Mouse (Mus musculus) CH12.LX (cell line): ENCODE results near the gene Pou6f2. TPM values are rescaled to one million over a fixed set of nuclear protein-coding genes. Genes with fewer than 3 reads are reported as not detected.

Source experiments
- DNase-seq: peaks from one replicate; pipeline ENCODE4 v3.0.0-alpha.2; 2013; ENCODE audit errors: extremely low read depth
- H3K27ac ChIP-seq: 2 replicates; pipeline ENCODE4 v1.5.1; 2012; ENCODE audit warnings: low read depth, mild to moderate bottlenecking, control low read depth, moderate library complexity; ENCODE audit not compliant: insufficient read depth
- H3K27me3 ChIP-seq: replicated peaks from 2 replicates; pipeline ENCODE3; 2012; ENCODE audit warnings: inconsistent platforms
- H3K36me3 ChIP-seq, 2 experiments: replicated peaks in 1 of 2; 2 replicates each; pipeline versions ENCODE3 to v1.6.1; 2012; ENCODE audit warnings: inconsistent platforms in 1 of 2, low read length in 1 of 2, mild to moderate bottlenecking in 1 of 2, mixed read lengths in 1 of 2, moderate library complexity in 1 of 2; ENCODE audit not compliant: control insufficient read depth in 1 of 2, insufficient read depth in 1 of 2
- H3K4me1 ChIP-seq, 2 experiments: 2 replicates each; pipeline ENCODE4 v1.6.1; 2012; ENCODE audit warnings: inconsistent platforms in 1 of 2, moderate library complexity in 1 of 2; ENCODE audit not compliant: insufficient read depth in 2 of 2, control insufficient read depth in 1 of 2
- H3K4me2 ChIP-seq: 2 replicates; pipeline ENCODE4 v1.6.1; 2012; ENCODE audit warnings: low read depth, mild to moderate bottlenecking, control low read depth; ENCODE audit not compliant: poor library complexity, insufficient read depth, severe bottlenecking
- H3K4me3 ChIP-seq, 3 experiments: fragments of 150-350 bp in 1 of 3; sonication (generic) in 1 of 3; replicated peaks in 1 of 3; 2 replicates each; pipeline versions ENCODE3 to v1.5.1; 2011 to 2012; ENCODE audit warnings: low read depth in 2 of 3, low read length in 2 of 3, mild to moderate bottlenecking in 2 of 3, moderate library complexity in 2 of 3, control low read depth in 1 of 3, improper control_type of control experiment in 1 of 3, inconsistent platforms in 1 of 3, mixed read lengths in 1 of 3; ENCODE audit not compliant: poor library complexity in 1 of 3
- H3K79me2 ChIP-seq: replicated peaks from 2 replicates; pipeline ENCODE4 v1.6.1; 2012; ENCODE audit warnings: mild to moderate bottlenecking, moderate library complexity; ENCODE audit not compliant: control insufficient read depth, poor library complexity, insufficient read depth, severe bottlenecking; ENCODE audit errors: extremely low read depth
- H3K9ac ChIP-seq: 2 replicates; pipeline ENCODE4 v1.6.1; 2012; ENCODE audit warnings: low read depth, mild to moderate bottlenecking, control low read depth, moderate library complexity; ENCODE audit not compliant: insufficient read depth
- H3K9me3 ChIP-seq: replicated peaks from 2 replicates; pipeline ENCODE3; 2012; ENCODE audit warnings: low read length, inconsistent platforms, mixed read lengths
- CHD1 ChIP-seq: IDR thresholded peaks from 2 replicates; pipeline ENCODE4 v1.6.1; 2012; ENCODE audit warnings: low read depth, low read length, improper control_type of control experiment, inconsistent platforms
- CHD2 ChIP-seq: IDR thresholded peaks from 2 replicates; pipeline ENCODE4 v1.6.1; 2011; ENCODE audit warnings: low read length, improper control_type of control experiment
- CTCF ChIP-seq, 2 experiments: IDR thresholded peaks in 1 of 2; conservative IDR thresholded peaks in 1 of 2; 2 replicates each; pipeline ENCODE4 v1.5.1; 2011 to 2012; ENCODE audit warnings: low read depth in 2 of 2, low read length in 2 of 2, improper control_type of control experiment in 1 of 2, inconsistent platforms in 1 of 2, mild to moderate bottlenecking in 1 of 2, moderate library complexity in 1 of 2
- ELF1 ChIP-seq: IDR thresholded peaks from 2 replicates; pipeline ENCODE4 v1.6.1; 2014; ENCODE audit warnings: low read depth, mild to moderate bottlenecking, inconsistent platforms, low read length, improper control_type of control experiment
- ETS1 ChIP-seq: conservative IDR thresholded peaks from 2 replicates; pipeline ENCODE4 v1.6.1; 2012; ENCODE audit warnings: low read depth, mild to moderate bottlenecking, inconsistent platforms, low read length, improper control_type of control experiment, moderate library complexity
- IRF4 ChIP-seq: IDR thresholded peaks from 2 replicates; pipeline ENCODE4 v1.6.1; 2014; ENCODE audit warnings: low read depth, mild to moderate bottlenecking, inconsistent platforms, low read length, improper control_type of control experiment
- KAT2A ChIP-seq: IDR thresholded peaks from 2 replicates; pipeline ENCODE4 v1.6.1; 2012; ENCODE audit warnings: low read length, improper control_type of control experiment, inconsistent platforms; ENCODE audit not compliant: insufficient replicate concordance
- MAFK ChIP-seq: IDR thresholded peaks from 2 replicates; pipeline ENCODE4 v1.6.1; 2011; ENCODE audit warnings: low read length, improper control_type of control experiment; ENCODE audit not compliant: insufficient replicate concordance
- MEF2A ChIP-seq: IDR thresholded peaks from 2 replicates; pipeline ENCODE4 v1.6.1; 2014; ENCODE audit warnings: low read depth, mild to moderate bottlenecking, inconsistent platforms, low read length, improper control_type of control experiment, borderline replicate concordance
- POLR2A ChIP-seq: IDR thresholded peaks from 2 replicates; pipeline ENCODE4 v1.6.1; 2011; ENCODE audit warnings: low read depth, mild to moderate bottlenecking, improper control_type of control experiment, low read length
- SIN3A ChIP-seq: IDR thresholded peaks from 2 replicates; pipeline ENCODE4 v1.6.1; 2012; ENCODE audit warnings: low read length, improper control_type of control experiment, inconsistent platforms
- TCF12 ChIP-seq: IDR thresholded peaks from 2 replicates; pipeline ENCODE4 v1.6.1; 2014; ENCODE audit warnings: low read depth, mild to moderate bottlenecking, inconsistent platforms, low read length, improper control_type of control experiment
- ZC3H11A ChIP-seq: IDR thresholded peaks from 2 replicates; pipeline ENCODE4 v1.6.1; 2012; ENCODE audit warnings: low read depth, mild to moderate bottlenecking, inconsistent platforms, low read length, improper control_type of control experiment
- ZMIZ1 ChIP-seq: IDR thresholded peaks from 2 replicates; pipeline ENCODE4 v1.6.1; 2012; ENCODE audit warnings: low read depth, mild to moderate bottlenecking, inconsistent platforms, low read length, improper control_type of control experiment
- ZNF384 ChIP-seq: IDR thresholded peaks from 2 replicates; pipeline ENCODE4 v1.6.1; 2012; ENCODE audit warnings: low read depth, low read length, improper control_type of control experiment, inconsistent platforms
- dilution Hi-C: fragments of 300-500 bp; cut with MboI; formaldehyde crosslinking; loops from 2 replicates; pipeline ENCODE4 v1.14.3; 2020; ENCODE audit warnings: low sequenced_read_pairs; ENCODE audit not compliant: extremely low pct_unique_long_range_greater_than_20kb, extremely low pct_ligation_motif_present
- in situ Hi-C: fragments of 300-500 bp; cut with MboI; formaldehyde crosslinking; loops from 3 replicates; pipeline ENCODE4 v1.14.3; 2019; ENCODE audit warnings: low sequenced_read_pairs, low pct_ligation_motif_present, low pct_unique_long_range_greater_than_20kb, mixed read lengths
- polyA plus RNA-seq: library from polyadenylated mRNA; unstranded; fragments of >175 nt; gene quantifications from 2 replicates; pipeline ENCODE4 v1.2.1, GENCODE M21; 2012; ENCODE audit warnings: low read depth; ENCODE audit not compliant: insufficient read length
- total RNA-seq, 2 experiments: library from RNA; depleted of rRNA; stranded (reverse); fragments of 300-350 nt in 1 of 2; fragments of >200 nt in 1 of 2; gene quantifications; 2 replicates each; pipeline ENCODE4 v1.2.3; 2012 to 2014

Pou6f2 gene
- total and polyA plus RNA-seq, 3 experiments, result not detected

GRCm38 (mm10) chr13:18120406-18120805, 277.1 kb downstream of the Pou6f2 start:
- no peak overlapping the region for H3K27ac ChIP-seq
- dilution Hi-C loops, result no loop called here
- no peak for DNase-seq
- H3K4me2 ChIP-seq, result no peak overlapping the region
- H3K79me2 ChIP-seq, result no peaks in the 10 kb centered on the region
- H3K9ac ChIP-seq, result no peak overlapping the region
- no peaks in the 10 kb centered on the region for H3K9me3 ChIP-seq
- no peak overlapping the region for H3K4me3 ChIP-seq
- TF ChIP-seq TCF12, result no peak
- no peak for TF ChIP-seq ZNF384
- TF ChIP-seq SIN3A, result no peak
- no peak for TF ChIP-seq IRF4
- no peak for TF ChIP-seq MEF2A
- TF ChIP-seq POLR2A, result no peak
- no peak for TF ChIP-seq CHD2
- no peak for TF ChIP-seq ZMIZ1
- no peak for TF ChIP-seq ETS1
- TF ChIP-seq ZC3H11A, result no peak
- no peak for TF ChIP-seq CTCF (conservative IDR thresholded peaks at IDR 0.05 in 1 of 2, IDR thresholded peaks at IDR 0.05 in 1 of 2; ENCODE audit: low read depth in 2 of 2, low read length in 2 of 2)
- no peaks in the 10 kb centered on the region for H3K27me3 ChIP-seq
- no peaks in the 10 kb centered on the region for H3K36me3 ChIP-seq
- no peaks in the 10 kb centered on the region for H3K4me1 ChIP-seq
- in situ Hi-C loops, result no loop called here

- TF ChIP-seq MAFK (no peak), KAT2A (no peak), POLR2A (no peak), CHD1 (no peak), ELF1 (no peak)
- Histone ChIP-seq H3K36me3 (no peaks in the 10 kb centered on the region), H3K27ac (no peak overlapping the region), H3K4me2 (no peak overlapping the region), H3K9me3 (no peaks in the 10 kb centered on the region), H3K4me3 (no peak overlapping the region), H3K27me3 (no peaks in the 10 kb centered on the region), H3K4me1 (no peaks in the 10 kb centered on the region), H3K9ac (no peak overlapping the region), H3K79me2 (no peaks in the 10 kb centered on the region)
- DNase-seq, result no peak
- dilution Hi-C loops (no loop called here), in situ Hi-C loops (no loop called here)
These were observed 315.9 kb downstream of the Pou6f2 start for GRCm38 (mm10) chr13:18081443-18082119.
